Mouse (Mus musculus) hindbrain, embryonic 13.5 days (tissue): Measurements from ENCODE around the gene G6pc3. TPM values are rescaled to one million over a fixed set of nuclear protein-coding genes. Genes with fewer than 3 reads are reported as not detected.

Experiments
- ATAC-seq: fragments of 200-750 bp; cut with Nextera tagmentation; 2 replicates; pipeline ENCODE4 v1.8.0; 2017; ENCODE audit warnings: moderate TSS enrichment; ENCODE audit not compliant: low FRiP score
- H3K27ac ChIP-seq: fragments of 300-500 bp; sonication (generic); 2 replicates; pipeline ENCODE4 v1.5.1; 2015; ENCODE audit warnings: inconsistent platforms, mild to moderate bottlenecking, moderate library complexity
- H3K27me3 ChIP-seq: fragments of 300-500 bp; sonication (generic); 2 replicates; pipeline ENCODE4 v1.6.1; 2015; ENCODE audit warnings: mild to moderate bottlenecking, inconsistent platforms
- H3K36me3 ChIP-seq: fragments of 300-500 bp; sonication (generic); 2 replicates; pipeline ENCODE4 v1.6.1; 2015; ENCODE audit warnings: mild to moderate bottlenecking, inconsistent platforms
- H3K4me1 ChIP-seq: fragments of 300-500 bp; sonication (generic); replicated peaks from 2 replicates; pipeline ENCODE4 v1.6.1; 2015; ENCODE audit warnings: inconsistent platforms
- H3K4me2 ChIP-seq: fragments of 300-500 bp; sonication (generic); 2 replicates; pipeline ENCODE4 v1.6.1; 2015; ENCODE audit warnings: inconsistent platforms, mild to moderate bottlenecking, moderate library complexity
- H3K4me3 ChIP-seq: fragments of 300-500 bp; sonication (generic); 2 replicates; pipeline ENCODE4 v1.5.1; 2015; ENCODE audit warnings: mild to moderate bottlenecking, inconsistent platforms
- H3K9ac ChIP-seq: fragments of 300-500 bp; sonication (generic); 2 replicates; pipeline ENCODE4 v1.6.1; 2015; ENCODE audit warnings: mild to moderate bottlenecking, inconsistent platforms
- H3K9me3 ChIP-seq: fragments of 300-500 bp; sonication (generic); 2 replicates; pipeline ENCODE4 v1.6.1; 2016; ENCODE audit warnings: inconsistent platforms
- WGBS: fragments of 180-500 bp; shearing (Covaris S2); methylation state at CpG from one replicate; pipeline ENCODE4 v1.1.7; 2015; 5-methylcytosine and 5-hydroxymethylcytosine counted together
- microRNA-seq: library from miRNA; unstranded; fragments of <30 nt; microRNA quantifications from one replicate; pipeline ENCODE4, GENCODE M21; 2016
- polyA plus RNA-seq: library from polyadenylated mRNA; unstranded; fragments of >200 nt; fragmentation: Nextera tagmentation; extraction: Ambion mirVana; gene quantifications from 2 replicates; pipeline ENCODE4 v1.2.1, GENCODE M21; 2015

G6pc3 gene
- polyA plus RNA-seq, 1 experiment from 2014 or later = 30.0 TPM

- WGBS = 88% methylated on average over 6 of the region's 6 CpGs
- ATAC-seq = no peak
Measured at GRCm38 (mm10) chr11:102240636-102241035, 51.2 kb downstream of the G6pc3 start.

GRCm38 (mm10) chr11:102241246-102241645 is 51.8 kb downstream of the G6pc3 start:
- Histone ChIP-seq H3K4me1 (peaks cover 19% of the 10 kb centered on the region), H3K27me3 (no peaks in the 10 kb centered on the region), H3K4me3 (no peak overlapping the region), H3K9ac (no peak overlapping the region), H3K36me3 (no peaks in the 10 kb centered on the region), H3K9me3 (no peaks in the 10 kb centered on the region), H3K4me2 (no peak overlapping the region), H3K27ac (no peak overlapping the region)
- ATAC-seq = no peak
- 92% methylated on average over 5 of the region's 5 CpGs for WGBS

More at GRCm38 (mm10) chr11:102240636-102241035, 51.2 kb downstream of the G6pc3 start:
- no peak overlapping the region for H3K27ac ChIP-seq
- H3K9ac ChIP-seq = no peak overlapping the region
- peaks cover 15% of the 10 kb centered on the region for H3K4me1 ChIP-seq
- H3K36me3 ChIP-seq = no peaks in the 10 kb centered on the region
- no peak overlapping the region for H3K4me2 ChIP-seq
- H3K4me3 ChIP-seq = no peak overlapping the region
- H3K27me3 ChIP-seq = no peaks in the 10 kb centered on the region
- H3K9me3 ChIP-seq = no peaks in the 10 kb centered on the region

- Histone ChIP-seq H3K27me3 (no peaks in the 10 kb centered on the region), H3K4me1 (peaks cover 19% of the 10 kb centered on the region), H3K27ac (no peak overlapping the region), H3K36me3 (no peaks in the 10 kb centered on the region), H3K9me3 (no peaks in the 10 kb centered on the region), H3K4me2 (no peak overlapping the region), H3K4me3 (no peak overlapping the region), H3K9ac (no peak overlapping the region)
- 51% methylated on average over 5 of the region's 5 CpGs for WGBS
- ATAC-seq = no peak
Measured at GRCm38 (mm10) chr11:102241874-102242273, 52.5 kb downstream of the G6pc3 start.

Small RNA genes lying within 50 kb of the gene (microRNA-seq; reads per million reads assigned to microRNA genes)
- 0.70 reads per million for gene Mir8101

Other genes with a start within 250 kb of the G6pc3 start
- gene Sost, start 222.6 kb upstream of the G6pc3 start, polyA plus RNA-seq = 0.42 TPM in 1 of 2 replicates, not detected in the other
- not detected in 2 replicates for gene Cfap97d1, start 205.3 kb upstream of the G6pc3 start, polyA plus RNA-seq
- gene Dusp3, start 202.6 kb upstream of the G6pc3 start, polyA plus RNA-seq = 15.4 and 16.0 TPM in 2 replicates
- 43.5 and 45.9 TPM in 2 replicates for gene Mpp3, start 161.2 kb upstream of the G6pc3 start, polyA plus RNA-seq
- gene Cd300lg, start 148.1 kb upstream of the G6pc3 start, polyA plus RNA-seq = 0.38 and 0.53 TPM in 2 replicates
- 24.1 and 24.9 TPM in 2 replicates for gene Mpp2, start 101.1 kb upstream of the G6pc3 start, polyA plus RNA-seq
- gene Ppy, start 88.3 kb upstream of the G6pc3 start, polyA plus RNA-seq = not detected in 2 replicates
- gene Pyy, start 81.8 kb upstream of the G6pc3 start, polyA plus RNA-seq = 3.3 and 7.5 TPM in 2 replicates
- not detected in 2 replicates for gene Nags, start 44.1 kb upstream of the G6pc3 start, polyA plus RNA-seq
- gene Tmem101, start 33.2 kb upstream of the G6pc3 start, polyA plus RNA-seq = 37.9 and 38.1 TPM in 2 replicates
- 144 and 148 TPM in 2 replicates for gene Lsm12, start 4.3 kb upstream of the G6pc3 start, polyA plus RNA-seq
- 82.0 and 85.4 TPM in 2 replicates for gene Hdac5, start 40.5 kb downstream of the G6pc3 start, polyA plus RNA-seq
- 3.8 TPM in 2 replicates for gene BC030867, start 59.3 kb downstream of the G6pc3 start, polyA plus RNA-seq
- gene Asb16, start 79.1 kb downstream of the G6pc3 start, polyA plus RNA-seq = not detected in 2 replicates
- 81.3 and 82.8 TPM in 2 replicates for gene Tmub2, start 95.3 kb downstream of the G6pc3 start, polyA plus RNA-seq
- 29.2 and 29.9 TPM in 2 replicates for gene Atxn7l3, start 107.0 kb downstream of the G6pc3 start, polyA plus RNA-seq
- gene Ubtf, start 130.1 kb downstream of the G6pc3 start, polyA plus RNA-seq = 77.1 and 82.7 TPM in 2 replicates
- gene Slc4a1, start 176.6 kb downstream of the G6pc3 start, polyA plus RNA-seq = 4.4 and 5.0 TPM in 2 replicates
- 135 and 144 TPM in 2 replicates for gene Rundc3a, start 203.8 kb downstream of the G6pc3 start, polyA plus RNA-seq
- 139 and 147 TPM in 2 replicates for gene Slc25a39, start 218.3 kb downstream of the G6pc3 start, polyA plus RNA-seq
- 76.5 and 77.3 TPM in 2 replicates for gene Grn, start 240.7 kb downstream of the G6pc3 start, polyA plus RNA-seq